In the genomic region with DNA sequence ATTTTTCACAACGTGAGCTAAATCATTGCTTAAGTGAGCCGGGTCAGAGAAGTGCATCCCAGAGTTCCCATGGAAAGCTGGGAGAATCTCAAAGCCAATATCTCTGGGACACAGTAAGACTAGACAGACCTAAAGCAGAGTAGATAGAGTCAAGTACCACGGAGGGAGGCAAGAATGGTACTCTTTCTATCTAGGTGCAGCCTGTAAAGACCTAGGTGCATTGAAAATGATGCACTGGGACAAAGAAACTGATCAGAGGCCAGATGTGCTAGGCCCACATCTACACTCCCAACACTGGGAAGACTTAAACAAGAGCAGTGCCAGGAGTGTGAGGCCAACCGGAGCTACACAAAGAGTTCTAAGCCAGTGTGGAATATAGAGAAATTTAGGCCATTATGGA, we compare ENCODE assay signal across 35 mouse cellular contexts. TPM values are rescaled to one million over a fixed set of nuclear protein-coding genes. Genes with fewer than 3 reads are reported as not detected.
DNase-seq lines count a peak whose midpoint lies in the region; ATAC-seq and TF ChIP-seq lines count a peak whose summit lies in the region.
"Had no signal": no experiment of that assay in that cellular context is flagged by ENCODE, and none has a peak within 500 bp of the region (broad histone marks: within the 10 kb centered on the region; RNA-seq: fewer than 3 reads in every experiment).

No protein-coding gene starts in this region.

- TF ChIP-seq POLR2A in spleen, adult 2 months (IDR thresholded peaks at IDR 0.05; ENCODE audit: low read depth, low read length) = no peak
- no peak for TF ChIP-seq POLR2A in small intestine, adult 2 months (IDR thresholded peaks at IDR 0.05; ENCODE audit: low read depth, low read length)

- H3K4me2 ChIP-seq in hindbrain, embryonic 14.5 days (replicated peaks) = no peak overlapping the region
- H3K4me2 ChIP-seq in hindbrain, postnatal 0 days (ENCODE audit: low read depth, low read length) = no peak overlapping the region
- H3K4me2 ChIP-seq: embryonic facial prominence, embryonic 13.5 days; forebrain, embryonic 15.5 days; heart, embryonic 13.5 days; liver, embryonic 12.5 days; stomach, embryonic 15.5 days had no signal

- peaks cover 8% of the 10 kb centered on the region; the same call in 1 of the 2 replicates for H3K4me1 ChIP-seq in hindbrain, embryonic 14.5 days (replicated peaks; ENCODE audit: control insufficient read depth, insufficient read depth, low read length)
- H3K4me1 ChIP-seq in hindbrain, postnatal 0 days (ENCODE audit: insufficient read depth, low read length) = peaks cover 4% of the 10 kb centered on the region
- H3K4me1 ChIP-seq in spleen, adult 2 months (ENCODE audit: control insufficient read depth, insufficient read depth, insufficient read length) = no peaks in the 10 kb centered on the region
- no peaks in the 10 kb centered on the region for H3K4me1 ChIP-seq in small intestine, adult 2 months (ENCODE audit: control insufficient read depth, insufficient read depth, insufficient read length, low read length)
- H3K4me1 ChIP-seq: embryonic facial prominence, embryonic 13.5 days; stomach, embryonic 15.5 days had no signal

- DNase-seq in hindbrain, embryonic 14.5 days (ENCODE audit: low spot score) = no peak
- DNase-seq in hindbrain, postnatal 0 days (ENCODE audit: low spot score) = no peak
- DNase-seq in spleen, adult 2 months (ENCODE audit: low read depth in 1 of 2, low spot score in 2 of 2) = no peak
- no peak for DNase-seq in spleen, postnatal 14 days (ENCODE audit: low spot score in 2 of 2)
- DNase-seq in adipocyte (ENCODE audit: low spot score) = no peak
- DNase-seq in kidney, postnatal 4 days = no peak
- DNase-seq: adrenal gland, postnatal 10 days; cerebellum, adult 8-10 months; cerebellum, postnatal 36 days; embryo, embryonic 11 days; gastrocnemius, adult 2 months; gastrocnemius, postnatal 36 days; heart, adult 18-20 months; kidney, adult 8-10 months; layer of hippocampus, postnatal 36 days; left cerebral cortex, postnatal 4 days; liver, postnatal 0 days; lung, postnatal 4 days; right cerebral cortex, adult 18-20 months had no signal

- no peaks in the 10 kb centered on the region for H3K9me3 ChIP-seq in hindbrain, embryonic 14.5 days (ENCODE audit: control insufficient read depth, low read length)
- no peaks in the 10 kb centered on the region for H3K9me3 ChIP-seq in hindbrain, postnatal 0 days (ENCODE audit: low read length)
- H3K9me3 ChIP-seq: embryonic facial prominence, embryonic 13.5 days; forebrain, embryonic 10.5 days; forebrain, embryonic 15.5 days; G1E; heart, embryonic 13.5 days; liver, embryonic 12.5 days; megakaryocyte, embryonic 14.5 days; stomach, embryonic 15.5 days had no signal

- no peak overlapping the region for H3K4me3 ChIP-seq in hindbrain, embryonic 14.5 days (replicated peaks; ENCODE audit: low read length)
- no peak overlapping the region for H3K4me3 ChIP-seq in hindbrain, postnatal 0 days (ENCODE audit: low read length)
- peak overlapping the region; percentile 51; the same call in 1 of the 2 replicates for H3K4me3 ChIP-seq in spleen, adult 2 months (ENCODE audit: extremely low read depth, insufficient read depth, insufficient read length)
- H3K4me3 ChIP-seq in small intestine, adult 2 months (ENCODE audit: low read depth, low read length) = no peak overlapping the region
- H3K4me3 ChIP-seq: embryonic facial prominence, embryonic 13.5 days; forebrain, embryonic 10.5 days; forebrain, embryonic 15.5 days; gastrocnemius, adult 2 months; heart, embryonic 13.5 days; liver, embryonic 12.5 days; megakaryocyte, embryonic 14.5 days; stomach, embryonic 15.5 days had no signal

- 0 out of 2 replicates have a peak overlapping the region, but pooled peaks have one; percentile 5 for H3K27ac ChIP-seq in hindbrain, embryonic 14.5 days
- no peak overlapping the region for H3K27ac ChIP-seq in hindbrain, postnatal 0 days
- H3K27ac ChIP-seq in spleen, adult 2 months (ENCODE audit: insufficient read depth, low read length) = peak overlapping the region; percentile 96
- H3K27ac ChIP-seq in small intestine, adult 2 months (ENCODE audit: insufficient read depth, low read depth, low read length) = peak overlapping the region; percentile 27; the same call in 1 of the 2 replicates
- H3K27ac ChIP-seq: embryonic facial prominence, embryonic 13.5 days; forebrain, embryonic 10.5 days; forebrain, embryonic 15.5 days; gastrocnemius, adult 2 months; heart, embryonic 13.5 days; kidney, postnatal 0 days; liver, embryonic 12.5 days; stomach, embryonic 15.5 days had no signal

- ATAC-seq in hindbrain, embryonic 14.5 days (ENCODE audit: low FRiP score) = no peak
- ATAC-seq in hindbrain, postnatal 0 days = no peak
- ATAC-seq: intestine, embryonic 16.5 days; liver, embryonic 12.5 days; liver, postnatal 0 days; lung, postnatal 0 days had no signal

- 81% methylated on average over 4 of the region's 4 CpGs for WGBS in hindbrain, embryonic 14.5 days
- 77% methylated on average over 4 of the region's 4 CpGs for WGBS in hindbrain, postnatal 0 days
- WGBS in spleen, adult 2 months = 77% methylated on average over 4 of the region's 4 CpGs
- 73% methylated on average over 4 of the region's 4 CpGs for WGBS in small intestine, adult 2 months

- no peaks in the 10 kb centered on the region for H3K27me3 ChIP-seq in hindbrain, embryonic 14.5 days (ENCODE audit: control insufficient read depth, insufficient read depth, low read length)
- no peaks in the 10 kb centered on the region for H3K27me3 ChIP-seq in hindbrain, postnatal 0 days (ENCODE audit: insufficient read depth, low read length)
- no peaks in the 10 kb centered on the region for H3K27me3 ChIP-seq in spleen, adult 2 months (ENCODE audit: control insufficient read depth, insufficient read depth, low read length)
- H3K27me3 ChIP-seq in small intestine, adult 2 months (ENCODE audit: control insufficient read depth, insufficient read depth, low read length) = peaks cover 3% of the 10 kb centered on the region; the same call in 1 of the 2 replicates
- H3K27me3 ChIP-seq: forebrain, embryonic 15.5 days; stomach, embryonic 15.5 days had no signal

- H3K36me3 ChIP-seq in hindbrain, embryonic 14.5 days (replicated peaks; ENCODE audit: control insufficient read depth, insufficient read depth) = no peaks in the 10 kb centered on the region
- H3K36me3 ChIP-seq in hindbrain, postnatal 0 days (ENCODE audit: insufficient read depth, low read length) = no peaks in the 10 kb centered on the region
- H3K36me3 ChIP-seq in spleen, adult 2 months (ENCODE audit: control insufficient read depth, insufficient read depth, low read length) = peaks cover 1% of the 10 kb centered on the region; the same call in 1 of the 2 replicates
- H3K36me3 ChIP-seq in small intestine, adult 2 months (ENCODE audit: control insufficient read depth, insufficient read depth, low read length) = no peaks in the 10 kb centered on the region
- H3K36me3 ChIP-seq: embryonic facial prominence, embryonic 13.5 days; forebrain, embryonic 10.5 days; forebrain, embryonic 15.5 days; G1E; heart, embryonic 13.5 days; liver, embryonic 12.5 days; stomach, embryonic 15.5 days had no signal

- no peak overlapping the region for H3K9ac ChIP-seq in hindbrain, embryonic 14.5 days
- H3K9ac ChIP-seq in hindbrain, postnatal 0 days (replicated peaks; ENCODE audit: low read length) = no peak overlapping the region
- H3K9ac ChIP-seq: embryonic facial prominence, embryonic 13.5 days; forebrain, embryonic 15.5 days; heart, embryonic 13.5 days; liver, embryonic 12.5 days; liver, postnatal 0 days; stomach, embryonic 15.5 days had no signal

- TF ChIP-seq CTCF in hindbrain, postnatal 0 days (IDR thresholded peaks at IDR 0.05; ENCODE audit: low read depth) = no peak
- TF ChIP-seq CTCF in spleen, adult 2 months (IDR thresholded peaks at IDR 0.05; ENCODE audit: extremely low read depth, insufficient read depth, insufficient read length, insufficient replicate concordance) = no peak
- TF ChIP-seq CTCF in small intestine, adult 2 months (IDR thresholded peaks at IDR 0.05; ENCODE audit: extremely low read depth, insufficient read length, insufficient replicate concordance, low read depth, low read length) = no peak

RNA-seq across cellular contexts. Expression of a gene that starts 23.7 kb away (rescaled TPM):
- not detected in 2 replicates for polyA plus RNA-seq in hindbrain, embryonic 14.5 days (2014; fragmentation: Nextera tagmentation; extraction: Ambion mirVana)
- total RNA-seq in hindbrain, postnatal 0 days (2014; rRNA removed) = not detected in 2 replicates
- polyA plus RNA-seq in hindbrain, postnatal 0 days (2015; fragmentation: Nextera tagmentation; extraction: Ambion mirVana) = not detected in 2 replicates
- 9,234 and 9,806 TPM in 2 replicates for polyA plus RNA-seq in spleen, adult 2 months (2012; rRNA removed)
- polyA plus RNA-seq in small intestine, adult 2 months (2012; rRNA removed) = 73.6 and 36,591 TPM in 2 replicates
- total RNA-seq: adrenal gland, postnatal 10 days; G1E; gastrocnemius, adult 2 months; gastrocnemius, postnatal 36 days; heart, adult 18-20 months; heart, postnatal 25 days; layer of hippocampus, postnatal 36 days; left cerebral cortex, postnatal 4 days; monocyte, adult 5-6 weeks had no signal
- polyA plus RNA-seq: embryonic facial prominence, embryonic 13.5 days; forebrain, embryonic 10.5 days; forebrain, embryonic 15.5 days; G1E; heart, embryonic 13.5 days; hindbrain, embryonic 11.5 days; kidney, postnatal 0 days; liver, embryonic 12.5 days; lung, postnatal 0 days; neural tube, embryonic 11.5 days had no signal
